Mouse (Mus musculus) heart, postnatal 0 days (tissue): Measurements from ENCODE around the gene Aldh3b2. TPM values are rescaled to one million over a fixed set of nuclear protein-coding genes. Genes with fewer than 3 reads are reported as not detected.
A peak's percentile ranks its signal among the peaks of the same experiment; 100 is the strongest.
"Not testable (repeated sequence)": the region's sequence is repeated elsewhere in the genome, so short reads cannot be mapped to it uniquely, and the experiment has no call there.

ENCODE experiments used
- ATAC-seq: fragments of 200-750 bp; cut with Nextera tagmentation; 2 replicates; pipeline ENCODE4 v1.8.0; 2017; ENCODE audit warnings: low read depth, moderate number of reproducible peaks, moderate library complexity; ENCODE audit not compliant: insufficient read depth
- DNase-seq: peaks from one replicate; pipeline ENCODE4 v3.0.0-alpha.2; 2016; ENCODE audit warnings: low spot score
- H3K27ac ChIP-seq: fragments of 300-500 bp; sonication (generic); 2 replicates; pipeline ENCODE4 v1.5.1; 2014; ENCODE audit warnings: low read depth, mild to moderate bottlenecking
- H3K27me3 ChIP-seq: fragments of 300-500 bp; sonication (generic); 2 replicates; pipeline ENCODE4 v1.6.1; 2014; ENCODE audit warnings: low read length, mixed read lengths; ENCODE audit not compliant: control insufficient read depth, insufficient read depth
- H3K36me3 ChIP-seq: fragments of 300-500 bp; sonication (generic); replicated peaks from 2 replicates; pipeline ENCODE4 v1.6.1; 2014; ENCODE audit warnings: low read length, mixed read lengths; ENCODE audit not compliant: control insufficient read depth, insufficient read depth
- H3K4me1 ChIP-seq: fragments of 300-500 bp; sonication (generic); 2 replicates; pipeline ENCODE4 v1.6.1; 2014; ENCODE audit warnings: antibody characterized with exemption; ENCODE audit not compliant: control insufficient read depth, insufficient read depth
- H3K4me2 ChIP-seq: fragments of 300-500 bp; sonication (generic); 2 replicates; pipeline ENCODE4 v1.6.1; 2014; ENCODE audit warnings: low read depth, mild to moderate bottlenecking, low read length, moderate library complexity
- H3K4me3 ChIP-seq: fragments of 300-500 bp; sonication (generic); 2 replicates; pipeline ENCODE4 v1.5.1; 2014; ENCODE audit warnings: low read depth, low read length
- H3K9ac ChIP-seq: fragments of 300-500 bp; sonication (generic); replicated peaks from 2 replicates; pipeline ENCODE4 v1.6.1; 2014; ENCODE audit warnings: low read depth, low read length, mixed read lengths
- H3K9me3 ChIP-seq: fragments of 300-500 bp; sonication (generic); replicated peaks from 2 replicates; pipeline ENCODE4 v1.6.1; 2016; ENCODE audit warnings: low read length; ENCODE audit not compliant: control insufficient read depth
- CTCF ChIP-seq: IDR thresholded peaks from 2 replicates; pipeline ENCODE4 v1.5.1; 2016; ENCODE audit warnings: antibody characterized with exemption, control low read depth, low read depth
- EP300 ChIP-seq: IDR thresholded peaks from 2 replicates; pipeline ENCODE4 v1.6.1; 2016; ENCODE audit warnings: antibody characterized with exemption, low read depth
- WGBS: fragments of 180-500 bp; shearing (Covaris S2); extraction: QIAGEN DNeasy Blood & Tissue Kit; methylation state at CpG from one replicate; pipeline ENCODE4 v1.1.7; 2014; 5-methylcytosine and 5-hydroxymethylcytosine counted together
- polyA plus RNA-seq: library from polyadenylated mRNA; unstranded; fragments of >200 nt; fragmentation: Nextera tagmentation; extraction: Ambion mirVana; gene quantifications from 2 replicates; pipeline ENCODE4 v1.2.1, GENCODE M21; 2015
- total RNA-seq: library from RNA; depleted of rRNA; stranded (reverse); fragments of >200 nt; gene quantifications from 2 replicates; pipeline ENCODE4 v1.2.3, GENCODE M21; 2014; ENCODE audit warnings: low replicate concordance

The Aldh3b2 gene
- total and polyA plus RNA-seq, 2 experiments from 2014 or later, result 0.18 to 3.9 TPM

GRCm38 (mm10) chr19:3955804-3956203 lies 16.3 kb upstream of the Aldh3b2 start:
- Histone ChIP-seq H3K4me1 (no peaks in the 10 kb centered on the region; the same call in 1 of the 2 replicates), H3K27me3 (no peaks in the 10 kb centered on the region), H3K36me3 (no peaks in the 10 kb centered on the region), H3K4me2 (no peak overlapping the region), H3K9ac (no peak overlapping the region), H3K27ac (no peak overlapping the region), H3K4me3 (no peak overlapping the region), H3K9me3 (no peaks in the 10 kb centered on the region)
- TF ChIP-seq CTCF (no peak), EP300 (no peak)
- ATAC-seq, result peak; percentile 44; the same call in 1 of the 2 replicates
- WGBS, result 23% methylated on average over 4 of the region's 4 CpGs
- no peak for DNase-seq

DNA sequence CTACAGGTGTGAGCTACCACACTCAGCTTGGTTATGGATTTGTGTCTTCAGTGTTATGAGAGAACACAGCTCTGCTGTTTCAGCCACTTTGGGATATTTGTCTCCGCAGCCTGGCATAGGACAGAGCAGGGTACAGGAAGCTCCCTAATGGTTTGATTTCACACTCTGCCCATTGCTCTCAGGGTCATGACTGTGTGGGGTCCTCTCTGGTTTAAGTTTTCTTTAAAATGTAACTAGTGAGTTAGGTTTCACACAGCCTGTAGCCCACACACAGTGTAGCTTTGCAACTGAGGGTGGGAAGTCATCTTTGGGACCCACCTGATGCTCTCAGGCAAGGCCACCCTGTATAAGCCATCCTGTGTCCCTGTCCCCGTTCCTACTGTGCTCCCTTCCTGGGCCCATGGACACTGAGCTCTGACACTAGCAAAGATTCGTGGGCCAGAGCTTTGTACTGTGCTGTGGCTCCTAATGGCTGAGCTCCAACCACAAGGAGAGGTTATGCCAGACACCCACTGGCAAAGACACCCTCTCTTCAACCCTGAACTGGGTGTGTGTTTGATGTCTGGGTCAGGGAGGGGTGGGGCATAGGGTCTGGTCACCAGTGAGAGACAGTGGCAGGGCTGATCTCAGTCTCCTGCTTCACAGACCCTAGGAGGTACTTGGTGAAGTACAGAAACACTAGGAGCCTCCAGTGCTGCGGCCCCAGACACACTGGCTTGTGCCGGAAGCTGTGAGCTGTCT lies 14.7 kb upstream of the Aldh3b2 start:
- H3K27me3 ChIP-seq, H3K27ac ChIP-seq, H3K4me1 ChIP-seq, DNase-seq, H3K4me2 ChIP-seq, ATAC-seq, H3K9ac ChIP-seq, H3K9me3 ChIP-seq, H3K4me3 ChIP-seq, H3K36me3 ChIP-seq: not testable (repeated sequence)
- WGBS, result 74% methylated on average over 5 of the region's 5 CpGs

GRCm38 (mm10) chr19:3958470-3958869 lies 13.7 kb upstream of the Aldh3b2 start, which contains the start of gene Aldh3b3:
Aldh3b3 (plus strand) TSS chr19:3958645.
- TF ChIP-seq CTCF (no peak), EP300 (no peak)
- no peak for ATAC-seq
- Histone ChIP-seq H3K4me2 (no peak within 1 kb of the TSS), H3K9me3 (no peaks in the 10 kb centered on the region), H3K36me3 (no peaks in the 10 kb centered on the region), H3K4me3 (no peak within 1 kb of the TSS), H3K9ac (no peak within 1 kb of the TSS), H3K4me1 (no peaks in the 10 kb centered on the region; the same call in 1 of the 2 replicates), H3K27me3 (no peaks in the 10 kb centered on the region), H3K27ac (no peak within 1 kb of the TSS)
- no peak for DNase-seq
- 34% methylated on average over 4 of the region's 4 CpGs for WGBS

DNA sequence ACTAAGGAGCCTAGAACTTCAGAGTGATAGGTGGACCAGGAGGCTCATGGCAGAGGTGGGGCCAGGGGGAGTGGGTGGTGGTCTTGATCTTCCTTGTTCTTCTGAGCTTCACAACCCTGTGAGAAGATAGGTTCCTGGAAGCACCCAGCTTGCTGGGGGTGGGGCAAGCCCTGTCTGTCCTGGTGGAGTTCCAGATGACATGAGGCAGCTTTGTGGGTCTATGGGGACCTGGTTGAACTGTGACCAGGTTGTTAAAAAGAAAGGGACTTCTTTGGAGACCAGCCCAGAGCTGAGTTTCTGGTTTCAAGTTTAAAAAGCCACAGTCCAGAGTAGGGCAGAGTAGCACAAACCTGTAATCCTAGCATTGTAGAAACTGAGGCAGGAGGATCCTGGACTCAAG lies 13.1 kb upstream of the Aldh3b2 start:
- ATAC-seq, result no peak
- no peak overlapping the region for H3K9ac ChIP-seq
- no peak for TF ChIP-seq EP300
- H3K27me3 ChIP-seq, result no peaks in the 10 kb centered on the region
- no peaks in the 10 kb centered on the region; the same call in 1 of the 2 replicates for H3K4me1 ChIP-seq
- no peak overlapping the region for H3K27ac ChIP-seq
- H3K9me3 ChIP-seq, result no peaks in the 10 kb centered on the region
- no peaks in the 10 kb centered on the region for H3K36me3 ChIP-seq
- DNase-seq, result no peak
- no peak overlapping the region for H3K4me3 ChIP-seq
- H3K4me2 ChIP-seq, result no peak overlapping the region

GRCm38 (mm10) chr19:3960211-3960610 lies 11.9 kb upstream of the Aldh3b2 start:
- no peak overlapping the region for H3K9ac ChIP-seq
- ATAC-seq, result no peak
- H3K4me1 ChIP-seq, result no peaks in the 10 kb centered on the region; the same call in 1 of the 2 replicates
- H3K36me3 ChIP-seq, result no peaks in the 10 kb centered on the region
- H3K27me3 ChIP-seq, result no peaks in the 10 kb centered on the region
- H3K4me2 ChIP-seq, result no peak overlapping the region
- H3K27ac ChIP-seq, result no peak overlapping the region
- H3K4me3 ChIP-seq, result no peak overlapping the region
- 76% methylated on average over 5 of the region's 5 CpGs for WGBS
- TF ChIP-seq CTCF, result no peak
- no peak for TF ChIP-seq EP300
- H3K9me3 ChIP-seq, result no peaks in the 10 kb centered on the region
- no peak for DNase-seq

DNA sequence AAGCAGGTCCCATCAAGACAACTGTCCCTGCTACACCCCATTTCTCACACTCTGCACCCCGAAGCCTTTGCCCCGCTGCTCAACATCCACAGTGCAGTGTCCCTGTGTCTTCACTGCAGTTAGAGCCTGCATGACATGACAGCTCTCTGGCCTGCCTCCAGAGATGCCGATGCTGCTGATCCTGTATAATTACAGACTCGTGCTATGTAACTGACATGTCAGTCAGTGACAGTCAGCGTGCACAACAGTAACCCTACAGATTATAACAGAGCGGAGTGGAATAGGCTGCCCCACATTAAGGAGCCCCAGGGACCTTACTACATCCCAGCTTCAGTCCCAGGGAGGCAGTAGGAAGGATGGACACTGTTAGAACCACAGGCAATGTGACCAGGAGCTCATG lies 10.3 kb upstream of the Aldh3b2 start:
- 59% methylated on average over 6 of the region's 6 CpGs for WGBS
- not testable (repeated sequence) for DNase-seq, H3K4me3 ChIP-seq, H3K4me2 ChIP-seq, ATAC-seq, H3K27ac ChIP-seq, H3K27me3 ChIP-seq, H3K4me1 ChIP-seq, H3K36me3 ChIP-seq, H3K9ac ChIP-seq, H3K9me3 ChIP-seq
